ENCODE assay signal across 7 mouse cellular contexts in genomic region chr12:80692269-80692972, GRCm38 (mm10). TPM values are rescaled to one million over a fixed set of nuclear protein-coding genes. Genes with fewer than 3 reads are reported as not detected.
A peak's percentile ranks its signal among the peaks of the same experiment; 100 is the strongest.
DNase-seq lines count a peak whose midpoint lies in the region; ATAC-seq and TF ChIP-seq lines count a peak whose summit lies in the region.

Gene Plekhd1, plus strand, starts transcription at chr12:80692591.

- H3K36me3 ChIP-seq in forebrain, embryonic 16.5 days (ENCODE audit: control insufficient read depth, insufficient read depth) = no peaks in the 10 kb centered on the region
- H3K36me3 ChIP-seq in intestine, embryonic 14.5 days (ENCODE audit: control insufficient read depth, insufficient read depth, low read length) = no peaks in the 10 kb centered on the region
- no peaks in the 10 kb centered on the region for H3K36me3 ChIP-seq in limb, embryonic 13.5 days
- no peaks in the 10 kb centered on the region for H3K36me3 ChIP-seq in midbrain, embryonic 12.5 days
- no peaks in the 10 kb centered on the region for H3K36me3 ChIP-seq in stomach, postnatal 0 days (ENCODE audit: control insufficient read depth, insufficient read depth, low read length)

- H3K9ac ChIP-seq in forebrain, embryonic 16.5 days (replicated peaks; ENCODE audit: low read depth, low read length) = peak within 1 kb of the TSS; percentile 18
- peak within 1 kb of the TSS; percentile 50 for H3K9ac ChIP-seq in intestine, embryonic 14.5 days (ENCODE audit: low read length)
- H3K9ac ChIP-seq in limb, embryonic 13.5 days = peak within 1 kb of the TSS; percentile 55; the same call in 1 of the 2 replicates
- peak within 1 kb of the TSS; percentile 37 for H3K9ac ChIP-seq in midbrain, embryonic 12.5 days (replicated peaks)
- H3K9ac ChIP-seq in stomach, postnatal 0 days (ENCODE audit: low read length) = peak within 1 kb of the TSS; percentile 55

- H3K9me3 ChIP-seq in forebrain, embryonic 16.5 days (ENCODE audit: control insufficient read depth, low read length) = no peaks in the 10 kb centered on the region
- no peaks in the 10 kb centered on the region for H3K9me3 ChIP-seq in intestine, embryonic 14.5 days (ENCODE audit: control insufficient read depth, low read length)
- no peaks in the 10 kb centered on the region for H3K9me3 ChIP-seq in limb, embryonic 13.5 days
- 0 out of 2 replicates have a peak, but pooled peaks cover 3% of the 10 kb centered on the region for H3K9me3 ChIP-seq in midbrain, embryonic 12.5 days
- no peaks in the 10 kb centered on the region for H3K9me3 ChIP-seq in stomach, postnatal 0 days (ENCODE audit: control insufficient read depth, low read length)

- no peak for TF ChIP-seq CTCF in cerebellum, adult 2 months (IDR thresholded peaks at IDR 0.05; ENCODE audit: borderline replicate concordance, insufficient read depth, low read depth, low read length)
- no peak for TF ChIP-seq CTCF in stomach, postnatal 0 days (IDR thresholded peaks at IDR 0.05; ENCODE audit: low read depth)

- no peak within 1 kb of the TSS for H3K27ac ChIP-seq in cerebellum, adult 2 months (ENCODE audit: insufficient read depth, low read length)
- no peak within 1 kb of the TSS for H3K27ac ChIP-seq in forebrain, embryonic 16.5 days (ENCODE audit: low read length)
- peak within 1 kb of the TSS; percentile 70 for H3K27ac ChIP-seq in intestine, embryonic 14.5 days (ENCODE audit: low read depth)
- H3K27ac ChIP-seq in limb, embryonic 13.5 days = no peak within 1 kb of the TSS
- no peak within 1 kb of the TSS for H3K27ac ChIP-seq in midbrain, embryonic 12.5 days (replicated peaks)
- no peak within 1 kb of the TSS for H3K27ac ChIP-seq in stomach, postnatal 0 days (replicated peaks)

- H3K4me2 ChIP-seq in forebrain, embryonic 16.5 days (ENCODE audit: low read length) = peak within 1 kb of the TSS; percentile 62
- H3K4me2 ChIP-seq in intestine, embryonic 14.5 days (ENCODE audit: low read length) = peak within 1 kb of the TSS; percentile 61
- H3K4me2 ChIP-seq in limb, embryonic 13.5 days (replicated peaks) = peak within 1 kb of the TSS; percentile 74
- peak within 1 kb of the TSS; percentile 58 for H3K4me2 ChIP-seq in midbrain, embryonic 12.5 days (replicated peaks)
- peak within 1 kb of the TSS; percentile 69 for H3K4me2 ChIP-seq in stomach, postnatal 0 days (replicated peaks; ENCODE audit: low read depth)

- no peaks in the 10 kb centered on the region; the same call in 1 of the 2 replicates for H3K27me3 ChIP-seq in cerebellum, adult 2 months (ENCODE audit: control insufficient read depth, insufficient read depth, low read length)
- H3K27me3 ChIP-seq in forebrain, embryonic 16.5 days (replicated peaks; ENCODE audit: control insufficient read depth, insufficient read depth, low read length) = peaks cover 30% of the 10 kb centered on the region
- H3K27me3 ChIP-seq in intestine, embryonic 14.5 days (replicated peaks; ENCODE audit: control insufficient read depth, insufficient read depth, low read length) = peaks cover 36% of the 10 kb centered on the region
- peaks cover 54% of the 10 kb centered on the region for H3K27me3 ChIP-seq in limb, embryonic 13.5 days
- peaks cover 51% of the 10 kb centered on the region for H3K27me3 ChIP-seq in midbrain, embryonic 12.5 days
- no peaks in the 10 kb centered on the region for H3K27me3 ChIP-seq in stomach, postnatal 0 days (ENCODE audit: control insufficient read depth, insufficient read depth, low read length)

- TF ChIP-seq EP300 in stomach, postnatal 0 days (optimal IDR thresholded peaks at IDR 0.05) = no peak

- 2% methylated on average over 52 of the region's 52 CpGs for WGBS in cerebellum, adult 2 months
- under 1% methylated on average over 46 of the region's 52 CpGs for WGBS in forebrain, embryonic 16.5 days
- under 1% methylated on average over 51 of the region's 52 CpGs for WGBS in intestine, embryonic 14.5 days
- 1% methylated on average over 51 of the region's 52 CpGs for WGBS in limb, embryonic 13.5 days
- WGBS in midbrain, embryonic 12.5 days = under 1% methylated on average over 51 of the region's 52 CpGs
- WGBS in stomach, postnatal 0 days = 2% methylated on average over 52 of the region's 52 CpGs

- peak; percentile 68 for ATAC-seq in forebrain, embryonic 16.5 days
- ATAC-seq in intestine, embryonic 14.5 days (replicated peaks; ENCODE audit: low FRiP score, low TSS enrichment, low read depth) = peak; percentile 88
- peak; percentile 51 for ATAC-seq in limb, embryonic 13.5 days (ENCODE audit: low FRiP score, low read depth)
- ATAC-seq in midbrain, embryonic 12.5 days (ENCODE audit: low FRiP score, low read depth) = peak; percentile 65
- peak; percentile 82 for ATAC-seq in stomach, postnatal 0 days (ENCODE audit: low FRiP score, low TSS enrichment)

- DNase-seq in adrenal gland, postnatal 14 days = peak; percentile 48
- peak; percentile 57 to 70 for DNase-seq in cerebellum, adult 2 months
- peak; percentile 81 for DNase-seq in intestine, embryonic 14.5 days (ENCODE audit: low spot score)
- DNase-seq in stomach, postnatal 0 days (ENCODE audit: low spot score) = peak; percentile 86

- peak within 1 kb of the TSS; percentile 54 for H3K4me3 ChIP-seq in cerebellum, adult 2 months (replicated peaks; ENCODE audit: insufficient read depth, low read depth, low read length)
- H3K4me3 ChIP-seq in forebrain, embryonic 16.5 days (replicated peaks; ENCODE audit: low read length) = peak within 1 kb of the TSS; percentile 42
- peak within 1 kb of the TSS; percentile 51 for H3K4me3 ChIP-seq in intestine, embryonic 14.5 days (ENCODE audit: low read depth, low read length)
- H3K4me3 ChIP-seq in limb, embryonic 13.5 days = peak within 1 kb of the TSS; percentile 46
- H3K4me3 ChIP-seq in midbrain, embryonic 12.5 days = peak within 1 kb of the TSS; percentile 39
- H3K4me3 ChIP-seq in stomach, postnatal 0 days (ENCODE audit: low read depth, low read length) = peak within 1 kb of the TSS; percentile 39

- H3K4me1 ChIP-seq in cerebellum, adult 2 months (ENCODE audit: control insufficient read depth, insufficient read depth, low read length) = peaks cover 3% of the 10 kb centered on the region; the same call in 1 of the 2 replicates
- peaks cover 20% of the 10 kb centered on the region for H3K4me1 ChIP-seq in forebrain, embryonic 16.5 days (replicated peaks; ENCODE audit: control insufficient read depth, insufficient read depth, low read length)
- peaks cover 5% of the 10 kb centered on the region for H3K4me1 ChIP-seq in intestine, embryonic 14.5 days (replicated peaks; ENCODE audit: control insufficient read depth, insufficient read depth, low read length)
- peaks cover 22% of the 10 kb centered on the region for H3K4me1 ChIP-seq in limb, embryonic 13.5 days
- H3K4me1 ChIP-seq in midbrain, embryonic 12.5 days = peaks cover 15% of the 10 kb centered on the region
- H3K4me1 ChIP-seq in stomach, postnatal 0 days (replicated peaks; ENCODE audit: control insufficient read depth, insufficient read depth) = 0 out of 2 replicates have a peak, but pooled peaks cover 2% of the 10 kb centered on the region

- no peak for TF ChIP-seq POLR2A in cerebellum, adult 2 months (IDR thresholded peaks at IDR 0.05; ENCODE audit: borderline replicate concordance, insufficient read depth, low read length)

RNA-seq across cellular contexts. Expression of gene Plekhd1, which starts in this region (rescaled TPM):
- total RNA-seq in adrenal gland, postnatal 14 days (2021) = 0.60 TPM in 1 of 2 replicates, not detected in the other
- polyA plus RNA-seq in cerebellum, adult 2 months (2012; rRNA removed) = 61.7 and 66.3 TPM in 2 replicates
- 0.63 and 1.5 TPM in 2 replicates for polyA plus RNA-seq in forebrain, embryonic 16.5 days (2015; fragmentation: Nextera tagmentation; extraction: Ambion mirVana)
- 11.8 and 12.1 TPM in 2 replicates for polyA plus RNA-seq in intestine, embryonic 14.5 days (2014; fragmentation: Nextera tagmentation; extraction: Ambion mirVana)
- polyA plus RNA-seq in limb, embryonic 13.5 days (2015; fragmentation: Nextera tagmentation; extraction: Ambion mirVana) = 0.10 and 0.11 TPM in 2 replicates
- polyA plus RNA-seq in midbrain, embryonic 12.5 days (2016; fragmentation: Nextera tagmentation; extraction: Ambion mirVana) = 3.3 and 4.4 TPM in 2 replicates
- 2.2 and 2.3 TPM in 2 replicates for polyA plus RNA-seq in stomach, postnatal 0 days (2015; fragmentation: Nextera tagmentation; extraction: Ambion mirVana)

Comparison
In these comparisons a context has a peak if more than half of its experiments do, and no peak if none do; other contexts are left out.
1. Peak in DNase-seq in adrenal gland, postnatal 14 days; RNA of the gene not detected or under 1 TPM.
2. Peak in ATAC-seq, H3K4me3 ChIP-seq, H3K9ac ChIP-seq and H3K4me2 ChIP-seq in limb, embryonic 13.5 days; RNA of the gene not detected or under 1 TPM.